ENCODE assay signal across 35 mouse cellular contexts in genomic region chr5:143976232-143976631, GRCm38 (mm10). TPM values are rescaled to one million over a fixed set of nuclear protein-coding genes. Genes with fewer than 3 reads are reported as not detected.
DNase-seq lines count a peak whose midpoint lies in the region; ATAC-seq lines count a peak whose summit lies in the region.
"Had no signal": no experiment of that assay in that cellular context is flagged by ENCODE, and none has a peak within 500 bp of the region (broad histone marks: within the 10 kb centered on the region; RNA-seq: fewer than 3 reads in every experiment).

No protein-coding gene starts in this region.

- H3K4me2 ChIP-seq in intestine, embryonic 14.5 days (ENCODE audit: low read length), result no peak overlapping the region
- H3K4me2 ChIP-seq in intestine, embryonic 15.5 days (replicated peaks), result no peak overlapping the region
- peak overlapping the region; percentile 61 for H3K4me2 ChIP-seq in liver, embryonic 13.5 days
- H3K4me2 ChIP-seq: embryonic facial prominence, embryonic 13.5 days; forebrain, embryonic 15.5 days; heart, embryonic 12.5 days; hindbrain, embryonic 14.5 days; kidney, embryonic 15.5 days; lung, embryonic 15.5 days; midbrain, embryonic 11.5 days; stomach, embryonic 15.5 days had no signal

- H3K4me1 ChIP-seq in intestine, embryonic 14.5 days (replicated peaks; ENCODE audit: control insufficient read depth, insufficient read depth, low read length), result no peaks in the 10 kb centered on the region
- 0 out of 2 replicates have a peak, but pooled peaks cover 3% of the 10 kb centered on the region for H3K4me1 ChIP-seq in intestine, embryonic 15.5 days (replicated peaks)
- H3K4me1 ChIP-seq in liver, embryonic 13.5 days (replicated peaks), result peaks cover 62% of the 10 kb centered on the region
- H3K4me1 ChIP-seq: kidney, embryonic 15.5 days; lung, embryonic 15.5 days; stomach, embryonic 15.5 days had no signal

- no peak overlapping the region for H3K9ac ChIP-seq in intestine, embryonic 14.5 days (ENCODE audit: low read length)
- no peak overlapping the region for H3K9ac ChIP-seq in intestine, embryonic 15.5 days
- H3K9ac ChIP-seq in liver, embryonic 13.5 days, result peak overlapping the region; percentile 12; the same call in 1 of the 2 replicates
- H3K9ac ChIP-seq: embryonic facial prominence, embryonic 13.5 days; forebrain, embryonic 15.5 days; heart, embryonic 12.5 days; hindbrain, embryonic 14.5 days; kidney, embryonic 15.5 days; lung, embryonic 15.5 days; stomach, embryonic 15.5 days had no signal

- H3K9me3 ChIP-seq in intestine, embryonic 14.5 days (ENCODE audit: control insufficient read depth, low read length), result no peaks in the 10 kb centered on the region
- no peaks in the 10 kb centered on the region for H3K9me3 ChIP-seq in intestine, embryonic 15.5 days
- no peaks in the 10 kb centered on the region for H3K9me3 ChIP-seq in liver, embryonic 13.5 days (replicated peaks)
- H3K9me3 ChIP-seq: embryonic facial prominence, embryonic 13.5 days; forebrain, embryonic 15.5 days; heart, embryonic 12.5 days; kidney, embryonic 15.5 days; lung, embryonic 15.5 days; stomach, embryonic 15.5 days had no signal

- ATAC-seq in intestine, embryonic 14.5 days (replicated peaks; ENCODE audit: low FRiP score, low TSS enrichment, low read depth), result no peak
- no peak for ATAC-seq in intestine, embryonic 15.5 days
- ATAC-seq in liver, embryonic 13.5 days (ENCODE audit: low read depth), result peak; percentile 52
- ATAC-seq: midbrain, embryonic 16.5 days had no signal

- H3K4me3 ChIP-seq in intestine, embryonic 14.5 days (ENCODE audit: low read depth, low read length), result no peak overlapping the region
- no peak overlapping the region for H3K4me3 ChIP-seq in intestine, embryonic 15.5 days (replicated peaks)
- H3K4me3 ChIP-seq in liver, embryonic 13.5 days (replicated peaks), result peak overlapping the region; percentile 18; the same call in 1 of the 2 replicates
- H3K4me3 ChIP-seq: embryonic facial prominence, embryonic 13.5 days; forebrain, embryonic 15.5 days; heart, embryonic 12.5 days; kidney, embryonic 15.5 days; lung, embryonic 15.5 days; stomach, embryonic 15.5 days had no signal

- 81% methylated on average over 11 of the region's 11 CpGs for WGBS in intestine, embryonic 14.5 days
- 82% methylated on average over 11 of the region's 11 CpGs for WGBS in intestine, embryonic 15.5 days
- WGBS in liver, embryonic 13.5 days (ENCODE audit: insufficient replicate concordance), result 70% methylated on average over 11 of the region's 11 CpGs

- peak; percentile 25 for DNase-seq in intestine, embryonic 14.5 days (ENCODE audit: low spot score)
- DNase-seq in c-Kit-positive CD71-positive TER-119-positive erythroid progenitor cells, embryonic 14.5 days (ENCODE audit: low spot score), result peak; percentile 24
- DNase-seq in liver, embryonic 13.5 days, result no peak
- no peak for DNase-seq in right cerebral cortex, postnatal 25 days
- no peak for DNase-seq in thymus, postnatal 25 days
- no peak for DNase-seq in layer of hippocampus, postnatal 25 days (ENCODE audit: extremely low spot score in 1 of 2, low spot score in 1 of 2)
- DNase-seq: adrenal gland, postnatal 14 days; cerebellum, adult 18-20 months; cerebellum, postnatal 10 days; gastrocnemius, postnatal 25 days; heart, adult 18-20 months; heart, postnatal 4 days; kidney, adult 18-20 months; kidney, postnatal 25 days; left cerebral cortex, postnatal 4 days; right cerebral cortex, adult 18-20 months; thymus, postnatal 14 days had no signal

- no peaks in the 10 kb centered on the region for H3K27me3 ChIP-seq in intestine, embryonic 14.5 days (replicated peaks; ENCODE audit: control insufficient read depth, insufficient read depth, low read length)
- H3K27me3 ChIP-seq in intestine, embryonic 15.5 days (replicated peaks), result no peaks in the 10 kb centered on the region
- H3K27me3 ChIP-seq in liver, embryonic 13.5 days, result no peaks in the 10 kb centered on the region
- H3K27me3 ChIP-seq: embryonic facial prominence, embryonic 13.5 days; forebrain, embryonic 15.5 days; heart, embryonic 12.5 days; kidney, embryonic 15.5 days; lung, embryonic 15.5 days; stomach, embryonic 15.5 days had no signal

- H3K27ac ChIP-seq in intestine, embryonic 14.5 days (ENCODE audit: low read depth), result no peak overlapping the region
- no peak overlapping the region for H3K27ac ChIP-seq in intestine, embryonic 15.5 days
- peak overlapping the region; percentile 87 for H3K27ac ChIP-seq in liver, embryonic 13.5 days
- H3K27ac ChIP-seq: embryonic facial prominence, embryonic 13.5 days; forebrain, embryonic 15.5 days; hindbrain, embryonic 14.5 days; kidney, embryonic 15.5 days; lung, embryonic 15.5 days; stomach, embryonic 15.5 days had no signal

- H3K36me3 ChIP-seq in intestine, embryonic 14.5 days (ENCODE audit: control insufficient read depth, insufficient read depth, low read length), result no peaks in the 10 kb centered on the region
- no peaks in the 10 kb centered on the region for H3K36me3 ChIP-seq in intestine, embryonic 15.5 days
- H3K36me3 ChIP-seq in liver, embryonic 13.5 days, result no peaks in the 10 kb centered on the region
- H3K36me3 ChIP-seq: embryonic facial prominence, embryonic 13.5 days; forebrain, embryonic 15.5 days; heart, embryonic 12.5 days; kidney, embryonic 15.5 days; lung, embryonic 15.5 days; stomach, embryonic 15.5 days had no signal

RNA-seq across cellular contexts. Expression of gene Ccz1, which starts 38.4 kb away (rescaled TPM):
- polyA plus RNA-seq in intestine, embryonic 14.5 days (2014; fragmentation: Nextera tagmentation; extraction: Ambion mirVana), result 73.6 and 82.8 TPM in 2 replicates
- polyA plus RNA-seq in intestine, embryonic 15.5 days (2015; fragmentation: Nextera tagmentation; extraction: Ambion mirVana), result 69.0 and 75.7 TPM in 2 replicates
- polyA plus RNA-seq in liver, embryonic 13.5 days (2015; fragmentation: Nextera tagmentation; extraction: Ambion mirVana), result 48.8 and 58.1 TPM in 2 replicates
- 10 to 100 TPM; 35.2 to 38.2 TPM for total RNA-seq in layer of hippocampus, postnatal 25 days (2021)

RNA-seq across cellular contexts. Expression of gene Rsph10b, which starts 43.4 kb away (rescaled TPM):
- 0.85 and 1.2 TPM in 2 replicates for polyA plus RNA-seq in intestine, embryonic 14.5 days (2014; fragmentation: Nextera tagmentation; extraction: Ambion mirVana)
- polyA plus RNA-seq in intestine, embryonic 15.5 days (2015; fragmentation: Nextera tagmentation; extraction: Ambion mirVana), result 0.20 and 0.39 TPM in 2 replicates
- 0.17 and 0.56 TPM in 2 replicates for polyA plus RNA-seq in liver, embryonic 13.5 days (2015; fragmentation: Nextera tagmentation; extraction: Ambion mirVana)
- total RNA-seq in layer of hippocampus, postnatal 25 days (2021), result 1 to 10 TPM; 2.4 TPM
- total RNA-seq: common myeloid progenitor, adult 5-6 weeks had no signal

RNA-seq across cellular contexts. Expression of gene Gm42421, which starts 48.3 kb away (rescaled TPM):
- 0.27 and 0.72 TPM in 2 replicates for polyA plus RNA-seq in intestine, embryonic 14.5 days (2014; fragmentation: Nextera tagmentation; extraction: Ambion mirVana)
- 0.68 TPM in 1 of 2 replicates, not detected in the other for polyA plus RNA-seq in intestine, embryonic 15.5 days (2015; fragmentation: Nextera tagmentation; extraction: Ambion mirVana)
- polyA plus RNA-seq in liver, embryonic 13.5 days (2015; fragmentation: Nextera tagmentation; extraction: Ambion mirVana), result 0.41 TPM in 1 of 2 replicates, not detected in the other
- 1 to 10 TPM in 1 of 2 experiments, under 1 TPM in 1; 0.64 to 3.7 TPM for total RNA-seq in layer of hippocampus, postnatal 25 days (2021)
- total RNA-seq: adrenal gland, postnatal 14 days; common myeloid progenitor, adult 5-6 weeks; gastrocnemius, adult 18-20 months; gastrocnemius, postnatal 25 days; heart, adult 18-20 months; neutrophil, adult 5-6 weeks had no signal

RNA-seq across cellular contexts. Expression of gene Ocm, which starts 50.2 kb away (rescaled TPM):
- polyA plus RNA-seq in intestine, embryonic 14.5 days (2014; fragmentation: Nextera tagmentation; extraction: Ambion mirVana), result 0.30 TPM in 1 of 2 replicates, not detected in the other
- not detected in 2 replicates for polyA plus RNA-seq in intestine, embryonic 15.5 days (2015; fragmentation: Nextera tagmentation; extraction: Ambion mirVana)
- not detected in 2 replicates for polyA plus RNA-seq in liver, embryonic 13.5 days (2015; fragmentation: Nextera tagmentation; extraction: Ambion mirVana)
- not detected for total RNA-seq in layer of hippocampus, postnatal 25 days (2021)
- total RNA-seq: adrenal gland, postnatal 14 days; common myeloid progenitor, adult 5-6 weeks; gastrocnemius, adult 18-20 months; gastrocnemius, postnatal 25 days; heart, adult 18-20 months; heart, postnatal 4 days; layer of hippocampus, adult 18-20 months; megakaryocyte progenitor cell, adult 5-6 weeks; neutrophil, adult 5-6 weeks had no signal
- polyA plus RNA-seq: embryonic facial prominence, embryonic 13.5 days; forebrain, embryonic 15.5 days; heart, embryonic 12.5 days; heart, postnatal 0 days; hindbrain, embryonic 14.5 days; limb, embryonic 14.5 days; lung, embryonic 15.5 days; midbrain, embryonic 11.5 days; midbrain, embryonic 16.5 days; neural tube, embryonic 11.5 days; stomach, embryonic 15.5 days had no signal

Comparison
In these comparisons a context has a peak if more than half of its experiments do, and no peak if none do; other contexts are left out.
1. DNase-seq: peak in intestine, embryonic 14.5 days (single experiment) and c-Kit-positive CD71-positive TER-119-positive erythroid progenitor cells, embryonic 14.5 days (single experiment); none in liver, embryonic 13.5 days (single experiment), right cerebral cortex, postnatal 25 days (single experiment), thymus, postnatal 25 days (single experiment) and layer of hippocampus, postnatal 25 days (0 of 2).